Mouse (Mus musculus): Measurements from ENCODE around the gene Ugcg.
A peak's percentile ranks its signal among the peaks of the same experiment; 100 is the strongest.
"Not testable (repeated sequence)": the region's sequence is repeated elsewhere in the genome, so short reads cannot be mapped to it uniquely, and the experiment has no call there.

DNA sequence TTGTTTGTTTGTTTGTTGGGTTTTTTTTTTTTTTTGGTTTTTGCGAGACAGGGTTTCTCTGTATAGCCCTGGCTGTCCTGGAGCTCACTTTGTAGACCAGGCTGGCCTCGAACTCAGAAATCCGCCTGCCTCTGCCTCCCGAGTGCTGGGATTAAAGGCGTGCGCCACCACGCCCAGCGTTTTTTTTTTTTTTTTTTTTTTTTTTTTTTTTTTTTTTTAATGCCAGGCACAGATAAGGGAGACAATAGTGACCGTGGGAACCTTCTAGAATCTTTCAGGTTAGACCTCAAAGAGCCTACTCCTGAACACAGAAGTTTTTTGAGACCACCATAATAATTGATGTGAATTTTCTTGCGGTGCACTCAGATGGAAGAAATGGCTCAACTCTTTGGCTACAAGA is 72.5 kb downstream of the Ugcg start:
- not testable (repeated sequence) for TF ChIP-seq CHD2 (IDR thresholded peaks at IDR 0.05; ENCODE audit: low read length); POLR2A (IDR thresholded peaks at IDR 0.05; ENCODE audit: control insufficient read depth in 1 of 2, insufficient read depth in 1 of 2, low read depth in 1 of 2, low read length in 2 of 2, poor library complexity in 1 of 2); MYC (IDR thresholded peaks at IDR 0.05; ENCODE audit: low read depth, low read length); CTCF (IDR thresholded peaks at IDR 0.05 in 2 of 3, conservative IDR thresholded peaks at IDR 0.05 in 1 of 3; ENCODE audit: control insufficient read depth in 1 of 3, insufficient read depth in 1 of 3, low read depth in 2 of 3, low read length in 3 of 3, poor library complexity in 1 of 3, severe bottlenecking in 1 of 3); ZMIZ1 (IDR thresholded peaks at IDR 0.05; ENCODE audit: low read depth, low read length); JUND (IDR thresholded peaks at IDR 0.05; ENCODE audit: low read depth, low read length); GATA1 (IDR thresholded peaks at IDR 0.05; ENCODE audit: low read depth, low read length)
- peak; percentile 59; the same call in 1 of the 2 replicates for TF ChIP-seq ZNF384 (IDR thresholded peaks at IDR 0.05; ENCODE audit: low read depth, low read length)
